Mouse (Mus musculus): Measurements from ENCODE around the gene Ptpre. TPM values are rescaled to one million over a fixed set of nuclear protein-coding genes. Genes with fewer than 3 reads are reported as not detected.
"Not testable (repeated sequence)": the region's sequence is repeated elsewhere in the genome, so short reads cannot be mapped to it uniquely, and the experiment has no call there.

The Ptpre gene
- polyA plus RNA-seq, 1 experiment from 2014 or later: 2.0 TPM

DNA sequence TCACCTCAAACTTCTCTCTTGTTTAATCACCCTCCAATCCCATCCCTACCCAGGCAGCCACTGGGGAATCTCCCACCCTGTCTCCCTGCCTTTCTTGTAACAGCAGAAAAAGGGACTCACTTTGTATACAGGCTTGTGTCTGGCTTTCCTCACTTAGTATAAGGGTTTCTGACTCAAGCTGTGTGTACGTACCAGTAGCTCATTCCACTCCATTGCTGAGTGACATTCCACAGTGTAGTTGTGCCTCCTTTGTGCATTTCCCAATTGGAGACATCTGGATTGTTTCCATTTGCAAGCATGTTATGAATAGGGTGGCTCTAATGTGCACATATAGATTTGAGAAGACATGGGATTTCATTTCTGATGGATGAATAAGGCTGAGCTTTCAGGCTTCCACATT, 23.0 kb downstream of the Ptpre start:
- ATAC-seq (ENCODE audit: low FRiP score, low TSS enrichment): no peak
- H3K9me3 ChIP-seq (ENCODE audit: control insufficient read depth, low read length): no peaks in the 10 kb centered on the region
- no peaks in the 10 kb centered on the region for H3K4me1 ChIP-seq (ENCODE audit: control insufficient read depth, insufficient read depth, low read length)
- no peak overlapping the region for H3K27ac ChIP-seq (ENCODE audit: low read depth, low read length)
- no peak overlapping the region for H3K9ac ChIP-seq (ENCODE audit: low read depth, low read length)
- no peaks in the 10 kb centered on the region for H3K36me3 ChIP-seq (ENCODE audit: control insufficient read depth, insufficient read depth, low read length)
- no peaks in the 10 kb centered on the region for H3K27me3 ChIP-seq (ENCODE audit: control insufficient read depth, insufficient read depth, low read length)
- no peak overlapping the region for H3K4me3 ChIP-seq (ENCODE audit: low read length)
- 78% methylated on average over 1 of the region's 1 CpGs for WGBS
- H3K4me2 ChIP-seq (replicated peaks; ENCODE audit: low read depth, low read length): no peak overlapping the region

DNA sequence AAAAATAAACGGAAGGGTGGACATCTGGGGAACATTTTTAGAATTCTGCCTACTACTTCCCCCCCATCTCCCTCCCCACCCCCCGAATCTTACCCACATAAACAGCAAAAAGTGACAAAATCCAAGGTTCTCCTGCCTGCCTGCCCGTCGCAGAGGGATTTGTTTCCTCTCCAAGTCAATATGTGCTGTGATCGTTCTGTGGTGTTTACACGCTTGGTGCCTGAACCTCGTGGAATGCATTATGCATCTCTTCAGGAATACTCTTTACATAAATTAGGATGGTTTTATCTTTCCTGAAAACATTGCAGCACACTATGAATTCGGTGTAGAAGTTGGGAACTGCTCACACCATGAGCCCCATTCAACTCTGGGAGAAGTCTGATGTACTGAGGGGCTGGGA, 26.7 kb downstream of the Ptpre start:
- Histone ChIP-seq H3K4me3 (ENCODE audit: low read length) (no peak overlapping the region), H3K27ac (ENCODE audit: low read depth, low read length) (no peak overlapping the region), H3K9ac (ENCODE audit: low read depth, low read length) (no peak overlapping the region), H3K9me3 (ENCODE audit: control insufficient read depth, low read length) (no peaks in the 10 kb centered on the region), H3K27me3 (ENCODE audit: control insufficient read depth, insufficient read depth, low read length) (no peaks in the 10 kb centered on the region), H3K4me2 (replicated peaks; ENCODE audit: low read depth, low read length) (no peak overlapping the region), H3K36me3 (ENCODE audit: control insufficient read depth, insufficient read depth, low read length) (no peaks in the 10 kb centered on the region), H3K4me1 (ENCODE audit: control insufficient read depth, insufficient read depth, low read length) (no peaks in the 10 kb centered on the region)
- 84% methylated on average over 8 of the region's 8 CpGs for WGBS
- ATAC-seq (ENCODE audit: low FRiP score, low TSS enrichment): no peak

- H3K9me3 ChIP-seq (ENCODE audit: control insufficient read depth, low read length): no peaks in the 10 kb centered on the region
- ATAC-seq (ENCODE audit: low FRiP score, low TSS enrichment): no peak
Observed at GRCm38 (mm10) chr7:135566013-135566412, 28.7 kb downstream of the Ptpre start.

DNA sequence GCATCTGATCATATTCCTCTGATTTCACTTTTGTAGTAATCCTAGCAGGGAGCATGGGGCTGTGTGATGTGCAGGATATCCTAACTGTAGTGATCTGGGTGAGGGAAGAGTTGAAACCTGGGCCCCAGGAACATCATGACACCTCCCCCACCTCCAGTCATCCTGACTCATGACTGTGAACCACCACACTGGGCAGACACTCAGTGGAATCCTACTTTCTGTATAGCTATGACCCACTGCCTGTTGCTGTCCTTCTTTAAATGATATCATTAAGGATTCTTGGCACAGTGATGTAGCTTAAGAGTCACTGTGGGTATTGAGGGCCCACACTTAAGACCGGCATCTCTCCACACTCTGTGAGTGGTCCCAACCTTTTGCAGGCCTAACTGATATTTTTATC, 30.3 kb downstream of the Ptpre start:
- Histone ChIP-seq H3K9me3 (ENCODE audit: control insufficient read depth, low read length) (no peaks in the 10 kb centered on the region), H3K4me1 (ENCODE audit: control insufficient read depth, insufficient read depth, low read length) (no peaks in the 10 kb centered on the region), H3K4me2 (replicated peaks; ENCODE audit: low read depth, low read length) (no peak overlapping the region), H3K27ac (ENCODE audit: low read depth, low read length) (no peak overlapping the region), H3K4me3 (ENCODE audit: low read length) (no peak overlapping the region), H3K27me3 (ENCODE audit: control insufficient read depth, insufficient read depth, low read length) (no peaks in the 10 kb centered on the region), H3K36me3 (ENCODE audit: control insufficient read depth, insufficient read depth, low read length) (no peaks in the 10 kb centered on the region), H3K9ac (ENCODE audit: low read depth, low read length) (no peak overlapping the region)
- 80% methylated on average over 1 of the region's 1 CpGs for WGBS
- ATAC-seq (ENCODE audit: low FRiP score, low TSS enrichment): no peak

More at GRCm38 (mm10) chr7:135566013-135566412, 28.7 kb downstream of the Ptpre start:
- 82% methylated on average over 5 of the region's 5 CpGs for WGBS
- Histone ChIP-seq H3K4me2 (replicated peaks; ENCODE audit: low read depth, low read length) (no peak overlapping the region), H3K27me3 (ENCODE audit: control insufficient read depth, insufficient read depth, low read length) (no peaks in the 10 kb centered on the region), H3K36me3 (ENCODE audit: control insufficient read depth, insufficient read depth, low read length) (no peaks in the 10 kb centered on the region), H3K4me1 (ENCODE audit: control insufficient read depth, insufficient read depth, low read length) (no peaks in the 10 kb centered on the region), H3K9ac (ENCODE audit: low read depth, low read length) (no peak overlapping the region), H3K27ac (ENCODE audit: low read depth, low read length) (no peak overlapping the region), H3K4me3 (ENCODE audit: low read length) (no peak overlapping the region)

GRCm38 (mm10) chr7:135568550-135568949, 31.3 kb downstream of the Ptpre start:
- WGBS: 80% methylated on average over 2 of the region's 2 CpGs
- Histone ChIP-seq H3K36me3 (ENCODE audit: control insufficient read depth, insufficient read depth, low read length) (no peaks in the 10 kb centered on the region), H3K4me1 (ENCODE audit: control insufficient read depth, insufficient read depth, low read length) (no peaks in the 10 kb centered on the region), H3K9me3 (ENCODE audit: control insufficient read depth, low read length) (no peaks in the 10 kb centered on the region), H3K9ac (ENCODE audit: low read depth, low read length) (no peak overlapping the region), H3K4me3 (ENCODE audit: low read length) (no peak overlapping the region), H3K27me3 (ENCODE audit: control insufficient read depth, insufficient read depth, low read length) (no peaks in the 10 kb centered on the region), H3K4me2 (replicated peaks; ENCODE audit: low read depth, low read length) (no peak overlapping the region), H3K27ac (ENCODE audit: low read depth, low read length) (no peak overlapping the region)
- no peak for ATAC-seq (ENCODE audit: low FRiP score, low TSS enrichment)

DNA sequence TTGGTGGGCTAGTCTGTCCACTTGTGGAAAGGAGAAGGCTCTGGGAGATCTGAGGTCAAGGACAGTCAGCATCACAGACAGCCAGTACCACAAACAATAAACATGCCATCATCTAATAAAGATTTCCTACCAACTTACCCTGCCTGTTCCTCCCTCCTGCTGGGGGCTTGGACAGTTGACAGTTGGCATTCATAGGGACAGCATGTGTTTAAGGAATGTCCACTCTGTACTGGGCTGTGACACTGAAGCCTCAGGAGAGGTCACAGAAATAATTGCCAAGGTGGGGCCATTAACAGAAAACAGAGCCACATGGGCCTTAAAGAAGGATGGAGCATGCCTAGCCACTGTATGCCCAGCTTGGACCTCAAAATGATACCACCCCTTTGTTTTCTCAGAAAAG, 34.1 kb downstream of the Ptpre start:
- Histone ChIP-seq H3K9me3 (ENCODE audit: control insufficient read depth, low read length) (no peaks in the 10 kb centered on the region), H3K4me1 (ENCODE audit: control insufficient read depth, insufficient read depth, low read length) (no peaks in the 10 kb centered on the region), H3K27ac (ENCODE audit: low read depth, low read length) (no peak overlapping the region), H3K4me3 (ENCODE audit: low read length) (no peak overlapping the region), H3K27me3 (ENCODE audit: control insufficient read depth, insufficient read depth, low read length) (no peaks in the 10 kb centered on the region), H3K4me2 (replicated peaks; ENCODE audit: low read depth, low read length) (no peak overlapping the region), H3K36me3 (ENCODE audit: control insufficient read depth, insufficient read depth, low read length) (no peaks in the 10 kb centered on the region), H3K9ac (ENCODE audit: low read depth, low read length) (no peak overlapping the region)
- ATAC-seq (ENCODE audit: low FRiP score, low TSS enrichment): no peak

DNA sequence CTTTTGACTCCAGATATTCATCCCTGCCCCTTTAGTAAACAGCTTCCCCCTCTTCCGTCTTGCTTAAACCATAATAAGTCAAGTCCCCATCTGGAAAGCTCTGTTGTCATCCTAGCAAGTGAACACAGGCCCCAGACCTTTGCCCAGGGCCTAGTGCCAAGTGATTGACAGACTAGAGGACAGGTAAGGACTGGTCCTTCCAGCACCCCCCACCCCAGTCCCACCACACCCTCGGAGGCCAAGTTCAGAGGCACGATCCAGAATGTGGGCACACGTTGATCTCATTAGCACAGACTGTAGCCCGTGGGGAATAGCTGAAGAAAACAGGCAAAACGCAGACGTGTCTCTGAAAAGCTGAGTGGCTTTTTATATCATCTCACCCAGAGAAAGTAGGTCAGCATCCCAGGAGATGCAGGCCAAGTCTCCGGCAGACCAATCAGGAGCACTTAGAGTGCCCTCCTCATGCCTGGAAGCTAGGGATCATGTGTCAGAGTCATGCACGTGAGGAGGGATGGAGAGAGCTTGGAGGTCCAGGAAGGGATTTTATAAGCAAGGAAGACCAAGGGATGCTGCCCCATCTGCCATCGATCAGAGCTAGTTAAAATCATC, 34.8 kb downstream of the Ptpre start:
- no peak for ATAC-seq (ENCODE audit: low FRiP score, low TSS enrichment)
- Histone ChIP-seq H3K4me1 (ENCODE audit: control insufficient read depth, insufficient read depth, low read length) (no peaks in the 10 kb centered on the region), H3K4me2 (replicated peaks; ENCODE audit: low read depth, low read length) (no peak overlapping the region), H3K4me3 (ENCODE audit: low read length) (no peak overlapping the region), H3K9me3 (ENCODE audit: control insufficient read depth, low read length) (no peaks in the 10 kb centered on the region), H3K36me3 (ENCODE audit: control insufficient read depth, insufficient read depth, low read length) (no peaks in the 10 kb centered on the region), H3K27ac (ENCODE audit: low read depth, low read length) (no peak overlapping the region), H3K27me3 (ENCODE audit: control insufficient read depth, insufficient read depth, low read length) (no peaks in the 10 kb centered on the region), H3K9ac (ENCODE audit: low read depth, low read length) (no peak overlapping the region)
- WGBS: 63% methylated on average over 10 of the region's 10 CpGs

- H3K9me3 ChIP-seq (ENCODE audit: control insufficient read depth, low read length); H3K4me1 ChIP-seq (ENCODE audit: control insufficient read depth, insufficient read depth, low read length); H3K27ac ChIP-seq (ENCODE audit: low read depth, low read length); H3K4me3 ChIP-seq (ENCODE audit: low read length); ATAC-seq (ENCODE audit: low FRiP score, low TSS enrichment); H3K36me3 ChIP-seq (ENCODE audit: control insufficient read depth, insufficient read depth, low read length); H3K4me2 ChIP-seq (replicated peaks; ENCODE audit: low read depth, low read length); H3K9ac ChIP-seq (ENCODE audit: low read depth, low read length); H3K27me3 ChIP-seq (ENCODE audit: control insufficient read depth, insufficient read depth, low read length): not testable (repeated sequence)
- WGBS: 79% methylated on average over 7 of the region's 7 CpGs
Observed at GRCm38 (mm10) chr7:135575319-135576069, 38.2 kb downstream of the Ptpre start.

DNA sequence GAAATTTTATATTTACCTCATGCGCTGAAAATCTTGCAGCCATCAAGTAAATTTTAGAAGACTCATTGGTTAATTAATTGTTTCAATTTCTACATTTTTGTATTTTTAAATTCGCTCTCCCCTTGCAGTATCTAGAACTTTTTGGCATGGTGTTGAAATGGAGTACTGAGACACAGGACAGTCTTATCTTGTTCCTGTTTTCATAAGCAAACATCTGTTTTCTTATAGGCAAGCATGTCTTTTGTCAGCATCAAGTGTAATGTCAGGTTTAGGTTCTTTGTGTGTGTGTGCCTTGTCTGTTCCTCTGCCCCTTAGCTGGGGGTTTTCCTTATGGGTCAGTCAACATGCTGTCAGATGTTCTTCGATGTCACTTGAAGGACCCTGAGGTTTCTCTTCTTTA, 39.0 kb downstream of the Ptpre start:
- no peak overlapping the region for H3K4me3 ChIP-seq (ENCODE audit: low read length)
- H3K27me3 ChIP-seq (ENCODE audit: control insufficient read depth, insufficient read depth, low read length): no peaks in the 10 kb centered on the region
- no peaks in the 10 kb centered on the region for H3K4me1 ChIP-seq (ENCODE audit: control insufficient read depth, insufficient read depth, low read length)
- H3K9ac ChIP-seq (ENCODE audit: low read depth, low read length): no peak overlapping the region
- H3K36me3 ChIP-seq (ENCODE audit: control insufficient read depth, insufficient read depth, low read length): no peaks in the 10 kb centered on the region
- no peak for ATAC-seq (ENCODE audit: low FRiP score, low TSS enrichment)
- 96% methylated on average over 3 of the region's 3 CpGs for WGBS
- H3K4me2 ChIP-seq (replicated peaks; ENCODE audit: low read depth, low read length): no peak overlapping the region
- H3K9me3 ChIP-seq (ENCODE audit: control insufficient read depth, low read length): no peaks in the 10 kb centered on the region
- H3K27ac ChIP-seq (ENCODE audit: low read depth, low read length): no peak overlapping the region
